Mouse (Mus musculus): ENCODE measurements around the gene Qrich1.

Qrich1 gene

GRCm38 (mm10) chr9:108564131-108564530 lies 47.5 kb downstream of the Qrich1 start:
- no peak for DNase-seq (ENCODE audit: low read depth, low spot score)

DNA sequence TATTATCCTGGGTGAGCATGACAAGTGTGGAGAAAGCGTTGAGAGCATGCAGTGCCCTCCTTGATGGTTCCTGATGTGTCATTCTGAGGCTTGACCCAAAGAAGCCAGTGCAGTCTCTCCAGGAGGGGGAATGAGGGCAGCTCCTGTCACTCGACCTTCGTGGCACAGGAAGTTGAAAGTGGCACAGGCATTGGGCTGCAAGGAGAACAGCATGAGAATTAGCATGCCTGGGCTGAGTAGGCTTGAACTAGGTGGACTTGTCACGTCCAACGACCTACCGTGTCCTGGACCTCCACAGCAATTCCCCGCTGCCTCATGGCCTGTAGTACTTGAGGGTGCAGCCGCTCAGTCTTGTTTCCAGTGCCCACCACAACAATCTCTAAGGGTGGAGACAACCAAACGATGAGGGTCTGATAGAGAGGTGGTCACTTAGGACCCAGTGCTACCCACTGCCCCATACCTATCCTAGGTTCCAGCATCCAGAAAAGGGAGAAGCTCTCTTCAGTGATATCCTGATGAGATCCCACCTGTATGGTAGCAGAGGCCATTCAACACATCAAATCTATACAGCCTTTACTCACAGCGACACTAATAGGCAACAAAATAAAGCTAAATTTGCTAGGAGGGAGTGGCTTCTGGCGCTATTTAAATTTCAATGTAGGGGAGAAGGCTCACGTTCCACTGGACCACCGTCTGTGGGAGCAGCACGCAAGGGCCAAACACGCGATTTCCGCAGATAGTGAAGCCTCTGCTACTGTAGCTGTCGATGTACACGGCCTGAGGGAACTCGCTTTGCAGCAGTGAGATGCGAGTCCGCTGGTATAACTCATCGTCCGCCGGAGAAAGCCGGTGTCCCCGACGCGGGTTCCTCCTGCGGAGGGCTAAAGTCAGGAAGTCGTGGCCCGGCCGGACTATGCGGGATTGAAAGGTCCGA lies 49.5 kb downstream of the Qrich1 start:
- no peak for DNase-seq (ENCODE audit: low read depth, low spot score)

GRCm38 (mm10) chr9:108566815-108567776 lies 50.5 kb downstream of the Qrich1 start, which contains the start of gene Ndufaf3:
Gene Ndufaf3, minus strand, starts transcription at chr9:108567434.
- peak; percentile 98 for DNase-seq (ENCODE audit: low read depth, low spot score)

DNA sequence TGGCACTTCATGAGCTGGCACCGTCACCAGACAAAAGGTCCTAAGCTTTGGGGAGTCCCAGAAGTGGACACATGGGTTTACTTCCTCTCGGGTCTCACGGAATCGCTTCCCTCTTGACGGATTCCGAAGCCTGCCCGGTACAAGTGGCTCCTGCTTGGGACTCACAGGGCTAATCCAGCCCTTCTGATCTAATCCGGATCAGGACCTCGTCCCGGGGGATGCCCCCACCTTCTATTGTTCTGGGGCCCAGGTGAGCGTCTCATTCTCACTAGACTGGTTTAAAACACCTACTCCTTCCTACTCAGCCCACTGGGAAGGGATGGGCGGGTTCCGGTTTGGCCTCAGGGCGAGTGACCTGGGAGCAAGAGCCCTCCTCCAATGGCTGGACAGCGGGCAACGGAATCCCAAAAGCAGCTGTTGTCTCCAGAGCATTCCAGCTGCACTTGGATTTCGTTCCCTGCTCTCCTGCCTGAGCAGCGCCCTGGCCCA lies 51.4 kb downstream of the Qrich1 start:
- no peak for DNase-seq (ENCODE audit: low read depth, low spot score)

DNA sequence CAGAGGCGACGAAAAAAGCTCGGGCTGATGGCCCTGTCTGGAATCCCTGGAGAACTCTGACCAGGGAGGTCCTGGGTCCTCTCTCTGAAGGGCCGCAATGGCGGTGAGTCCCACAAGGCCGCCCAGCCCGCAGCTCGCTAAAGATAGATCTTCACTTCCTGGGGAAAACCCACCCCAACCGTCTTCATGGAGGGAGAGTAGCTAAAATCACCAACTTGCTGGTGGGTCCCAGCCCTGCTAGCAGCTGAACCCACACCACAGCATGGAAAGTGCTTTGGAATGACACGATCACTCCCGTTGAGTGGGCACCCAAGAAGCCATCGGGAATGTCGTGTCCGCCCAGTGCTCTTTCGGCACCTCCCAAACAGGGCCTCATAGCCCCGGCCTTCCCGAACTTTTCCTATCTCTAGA lies 51.9 kb downstream of the Qrich1 start:
- DNase-seq (ENCODE audit: low read depth, low spot score): peak; percentile 70

- DNase-seq (ENCODE audit: low read depth, low spot score): peak; percentile 98
Observed at GRCm38 (mm10) chr9:108569381-108570206, 53.0 kb downstream of the Qrich1 start, which contains the start of gene Dalrd3. Gene Dalrd3, plus strand, starts transcription at chr9:108569886.

DNA sequence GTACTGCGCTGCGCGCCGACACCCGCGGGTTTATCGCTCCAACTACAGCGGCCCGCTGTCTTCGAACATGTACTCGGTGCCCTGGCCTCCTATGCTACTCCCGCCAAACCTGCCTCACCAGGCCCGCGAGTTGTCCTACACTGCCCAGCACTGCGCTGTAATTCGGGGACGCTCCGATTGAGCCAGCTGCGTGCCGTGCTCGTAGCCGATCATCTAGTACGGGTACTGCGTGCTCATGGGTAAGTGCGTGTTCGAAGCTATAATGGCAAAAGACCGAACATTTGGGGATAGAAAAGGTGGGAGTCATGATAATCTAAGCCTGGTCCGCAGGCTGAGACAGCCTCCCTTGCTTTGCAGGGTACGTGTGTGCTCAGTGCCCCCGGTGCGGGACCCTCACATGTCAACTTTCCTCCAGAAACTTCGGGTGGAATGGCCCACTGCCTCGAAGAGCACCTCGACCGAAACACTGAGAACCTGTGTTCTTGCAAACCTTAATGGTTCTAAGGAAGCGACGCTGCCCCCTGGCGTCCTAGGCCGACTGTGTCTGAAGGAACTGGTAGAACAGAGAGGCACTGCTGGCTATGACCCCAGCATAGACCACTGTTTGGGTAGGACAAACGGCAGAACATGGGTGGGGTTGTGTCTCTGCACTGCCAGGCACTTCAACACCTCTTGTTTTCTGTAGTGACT lies 53.7 kb downstream of the Qrich1 start:
- peak; percentile 91 for DNase-seq (ENCODE audit: low read depth, low spot score)

- DNase-seq (ENCODE audit: low read depth, low spot score): no peak
Observed at GRCm38 (mm10) chr9:108571401-108571973, 54.9 kb downstream of the Qrich1 start.

GRCm38 (mm10) chr9:108572321-108572720 lies 55.7 kb downstream of the Qrich1 start:
- DNase-seq (ENCODE audit: low read depth, low spot score): no peak

GRCm38 (mm10) chr9:108573774-108574690 lies 57.4 kb downstream of the Qrich1 start:
- peak; percentile 78 for DNase-seq (ENCODE audit: low read depth, low spot score)

DNA sequence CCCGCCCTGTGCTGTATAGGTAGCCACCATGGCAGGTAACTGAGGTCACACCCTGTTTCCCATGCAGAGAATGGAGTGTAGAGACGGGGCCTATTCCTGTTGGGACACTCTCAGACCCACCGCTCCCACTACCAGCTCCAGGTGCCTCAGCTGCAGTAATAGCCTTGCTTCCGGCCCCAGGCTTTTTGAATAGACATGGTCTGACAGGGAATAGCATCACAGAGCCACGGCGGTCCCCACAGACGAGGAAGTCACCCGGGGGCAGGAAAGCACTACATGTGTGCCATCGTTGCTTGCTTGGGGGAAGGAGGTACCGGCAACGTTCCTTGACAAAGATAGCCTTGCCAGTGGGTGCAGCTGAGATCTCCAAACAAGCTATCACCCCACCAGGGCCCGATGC lies 58.3 kb downstream of the Qrich1 start:
- no peak for DNase-seq (ENCODE audit: low read depth, low spot score)

GRCm38 (mm10) chr9:108575321-108576297 lies 59.0 kb downstream of the Qrich1 start:
- no peak for DNase-seq (ENCODE audit: low read depth, low spot score)

- no peak for DNase-seq (ENCODE audit: low read depth, low spot score)
Observed at GRCm38 (mm10) chr9:108577025-108577424, 60.4 kb downstream of the Qrich1 start.

DNA sequence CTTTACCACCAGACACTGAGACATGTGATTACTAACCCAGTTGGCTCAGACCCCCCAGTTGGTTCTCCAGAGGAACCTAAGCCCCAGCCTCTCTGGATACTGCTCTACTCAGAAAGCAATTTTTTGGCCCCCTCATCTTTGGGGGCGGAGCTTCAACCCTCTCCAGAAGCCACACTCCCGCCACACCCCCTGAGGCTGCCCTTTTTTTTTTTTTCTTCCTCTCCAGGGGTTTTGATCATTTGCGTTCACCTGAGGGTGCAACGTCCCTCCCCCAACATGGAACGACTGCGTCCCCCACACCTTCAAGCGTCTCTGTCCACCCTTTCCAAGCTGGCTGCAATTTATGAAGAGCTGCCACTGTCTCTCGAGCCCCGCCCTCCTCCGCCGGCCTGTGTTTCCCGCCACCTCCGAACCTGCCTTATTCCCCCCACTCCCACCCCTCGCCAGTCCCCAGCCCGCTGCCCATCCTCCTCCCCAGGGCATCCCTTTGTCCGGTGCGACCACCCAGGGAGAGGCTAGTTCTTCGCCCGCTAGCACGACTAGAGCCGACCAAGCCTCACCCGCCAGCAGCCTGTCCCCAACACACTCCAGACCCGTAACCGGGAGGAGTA lies 61.4 kb downstream of the Qrich1 start:
- peak; percentile 68 for DNase-seq (ENCODE audit: low read depth, low spot score)

GRCm38 (mm10) chr9:108578545-108579343 lies 62.1 kb downstream of the Qrich1 start, which contains the start of gene Wdr6:
Gene Wdr6, minus strand, starts transcription at chr9:108578739.
- peak; percentile 98 for DNase-seq (ENCODE audit: low read depth, low spot score)

DNA sequence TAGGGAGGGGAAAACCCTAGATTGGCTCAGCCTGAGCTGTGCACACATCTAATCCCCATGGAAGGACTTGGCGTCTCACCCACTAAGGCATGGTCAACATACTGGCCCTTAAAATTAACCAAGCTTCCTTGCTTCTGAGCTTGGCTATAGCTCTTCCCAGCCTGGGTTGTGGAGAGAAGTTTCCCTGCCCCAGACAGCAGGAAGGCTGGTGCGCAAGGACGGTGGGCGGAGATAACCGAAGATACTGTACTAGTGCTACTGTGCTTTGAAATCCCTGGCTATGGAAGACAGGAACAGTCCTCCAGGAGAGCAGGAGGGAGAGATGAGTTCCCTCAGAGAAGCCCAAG lies 62.7 kb downstream of the Qrich1 start:
- DNase-seq (ENCODE audit: low read depth, low spot score): no peak

Data from A20 (cell line).